Mouse (Mus musculus): ENCODE data around the gene Mcee.

DNA sequence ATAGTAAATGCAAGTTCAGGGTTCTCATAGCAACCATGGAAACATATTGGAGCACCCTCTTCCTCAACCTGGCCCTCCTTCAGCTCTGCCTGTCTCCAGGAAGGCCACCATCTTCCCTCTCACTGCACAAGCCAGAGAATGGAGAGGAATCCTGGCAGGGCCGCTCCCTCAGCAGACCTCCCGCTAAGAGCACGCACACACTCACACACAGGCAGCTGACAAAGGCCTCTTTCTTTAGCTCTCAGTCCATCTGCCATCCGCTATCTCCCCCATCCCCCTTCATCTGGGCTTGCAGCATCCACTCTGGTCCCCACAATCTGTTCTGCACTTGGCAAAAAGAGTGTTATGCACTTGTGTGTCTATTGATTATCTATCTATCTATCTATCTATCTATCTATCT, 59.0 kb downstream of the Mcee start:
- TF ChIP-seq CTCF (IDR thresholded peaks at IDR 0.05; ENCODE audit: low read depth) (no peak), EP300 (optimal IDR thresholded peaks at IDR 0.05) (no peak)
